Mouse (Mus musculus) R1 (cell line): ENCODE data around the gene 4930505A04Rik.
A peak's percentile ranks its signal among the peaks of the same experiment; 100 is the strongest.

Experiments used
- DNase-seq: peaks from one replicate; pipeline ENCODE4 v3.0.0-alpha.2; 2018; ENCODE audit warnings: low read depth, low spot score

4930505A04Rik gene

GRCm38 (mm10) chr11:30471751-30472593 lies at the start of gene 4930505A04Rik:
4930505A04Rik (minus strand) TSS chr11:30471827.
- DNase-seq: peak; percentile 99

DNA sequence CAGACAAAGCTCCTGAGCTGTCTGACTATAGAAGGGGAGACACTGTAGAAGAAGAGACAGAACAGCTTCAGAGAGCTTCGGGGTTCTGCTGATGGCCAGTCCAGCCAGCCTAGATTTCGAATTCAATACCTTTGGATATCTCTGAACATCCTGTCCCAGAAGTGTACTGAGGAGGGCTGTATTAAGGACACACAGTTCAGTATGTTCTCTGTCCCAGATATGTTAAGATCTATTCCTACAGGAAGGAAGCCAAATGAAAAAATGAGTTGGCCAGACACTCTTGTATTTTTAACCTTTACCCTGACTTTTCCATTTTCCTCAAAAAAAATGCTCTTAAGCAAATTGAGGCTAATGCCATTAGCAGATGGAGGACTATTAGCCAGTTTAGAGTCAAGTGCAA lies 45.5 kb upstream of the 4930505A04Rik start:
- no peak for DNase-seq

- DNase-seq: no peak
Measured at GRCm38 (mm10) chr11:30508178-30508577, 36.6 kb upstream of the 4930505A04Rik start.

- DNase-seq: peak; percentile 83
Measured at GRCm38 (mm10) chr11:30498738-30499355, 27.2 kb upstream of the 4930505A04Rik start.

DNA sequence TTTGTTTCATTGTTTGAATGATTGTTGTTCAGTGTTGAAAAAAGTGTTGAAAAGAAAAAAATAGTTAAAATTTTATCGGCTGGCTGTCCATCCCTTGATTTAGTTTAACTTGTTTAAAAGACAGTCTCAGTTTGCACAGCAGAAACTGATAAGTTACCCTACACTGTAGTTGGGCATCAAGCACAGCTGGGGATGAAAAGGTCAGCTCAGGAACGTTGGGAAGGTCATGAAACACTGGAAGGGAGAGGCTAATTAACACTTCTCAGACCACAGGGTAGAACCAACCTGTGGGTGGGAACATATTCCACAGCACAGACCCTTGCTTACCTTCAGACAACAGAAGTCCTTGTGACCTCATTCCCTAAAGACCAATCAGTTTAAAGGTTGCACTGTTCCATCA lies 25.5 kb upstream of the 4930505A04Rik start:
- peak; percentile 64 for DNase-seq

DNA sequence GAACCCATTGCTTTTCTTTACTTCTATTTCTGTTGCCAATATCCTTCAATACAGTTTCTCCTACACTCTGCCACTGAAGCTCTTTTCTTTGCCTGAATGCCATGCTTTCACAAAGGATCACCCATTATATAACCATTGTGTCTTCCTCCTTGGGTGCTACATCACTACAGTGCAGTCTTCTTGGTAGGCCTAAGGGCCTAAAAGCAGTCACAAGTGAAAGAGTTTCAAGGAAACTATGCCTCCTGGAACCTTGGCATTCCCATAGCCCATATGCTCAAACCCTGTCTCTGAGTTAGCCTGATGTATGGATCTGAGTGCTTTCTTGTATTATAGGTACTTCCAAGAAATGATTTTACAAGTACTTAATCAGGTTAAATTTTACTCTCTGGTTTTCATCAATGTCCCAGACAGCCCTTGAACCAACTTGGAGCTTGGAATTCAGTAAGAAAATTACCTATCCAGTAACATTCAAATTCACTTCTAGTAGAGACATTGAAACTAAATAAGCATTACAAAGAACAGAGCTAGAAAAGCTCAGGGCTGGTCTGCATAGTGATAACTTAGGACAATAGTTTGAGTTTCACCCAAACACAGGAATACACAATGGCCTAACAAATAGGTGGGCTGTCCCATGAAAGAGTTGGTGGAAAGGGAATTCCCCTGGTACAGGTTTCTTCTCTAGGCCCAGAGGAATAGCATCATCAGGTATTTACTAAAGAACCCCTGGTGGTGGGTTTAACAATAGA lies 20.1 kb upstream of the 4930505A04Rik start:
- DNase-seq: peak; percentile 99

DNA sequence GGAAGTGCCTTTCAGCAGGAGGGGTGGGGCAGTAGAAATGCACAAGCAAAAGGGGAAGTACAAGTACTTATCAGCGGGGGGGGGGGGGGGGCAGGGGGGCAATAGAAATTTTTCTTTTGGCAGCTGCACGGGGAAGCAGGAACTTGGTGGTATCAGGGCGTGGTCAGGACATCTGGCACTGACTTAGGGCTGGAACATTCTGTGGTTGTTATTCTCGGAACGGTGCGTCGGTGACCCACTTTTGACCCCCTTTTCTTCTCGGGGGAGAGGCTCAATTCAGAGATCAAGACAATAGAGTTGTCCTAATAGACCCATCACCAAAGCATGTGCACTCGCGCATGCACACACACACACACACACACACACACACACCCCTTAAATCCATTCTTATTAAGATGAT lies 16.6 kb upstream of the 4930505A04Rik start:
- peak; percentile 92 for DNase-seq

GRCm38 (mm10) chr11:30483286-30483685 lies 11.7 kb upstream of the 4930505A04Rik start:
- DNase-seq: peak; percentile 63

GRCm38 (mm10) chr11:30471187-30471586 lies 440 bp downstream of the 4930505A04Rik start:
- no peak for DNase-seq

GRCm38 (mm10) chr11:30454331-30454730 lies 17.3 kb downstream of the 4930505A04Rik start:
- DNase-seq: no peak

GRCm38 (mm10) chr11:30448126-30448525 lies 23.5 kb downstream of the 4930505A04Rik start:
- DNase-seq: no peak

- no peak for DNase-seq
Measured at GRCm38 (mm10) chr11:30447561-30447960, 24.1 kb downstream of the 4930505A04Rik start.

DNA sequence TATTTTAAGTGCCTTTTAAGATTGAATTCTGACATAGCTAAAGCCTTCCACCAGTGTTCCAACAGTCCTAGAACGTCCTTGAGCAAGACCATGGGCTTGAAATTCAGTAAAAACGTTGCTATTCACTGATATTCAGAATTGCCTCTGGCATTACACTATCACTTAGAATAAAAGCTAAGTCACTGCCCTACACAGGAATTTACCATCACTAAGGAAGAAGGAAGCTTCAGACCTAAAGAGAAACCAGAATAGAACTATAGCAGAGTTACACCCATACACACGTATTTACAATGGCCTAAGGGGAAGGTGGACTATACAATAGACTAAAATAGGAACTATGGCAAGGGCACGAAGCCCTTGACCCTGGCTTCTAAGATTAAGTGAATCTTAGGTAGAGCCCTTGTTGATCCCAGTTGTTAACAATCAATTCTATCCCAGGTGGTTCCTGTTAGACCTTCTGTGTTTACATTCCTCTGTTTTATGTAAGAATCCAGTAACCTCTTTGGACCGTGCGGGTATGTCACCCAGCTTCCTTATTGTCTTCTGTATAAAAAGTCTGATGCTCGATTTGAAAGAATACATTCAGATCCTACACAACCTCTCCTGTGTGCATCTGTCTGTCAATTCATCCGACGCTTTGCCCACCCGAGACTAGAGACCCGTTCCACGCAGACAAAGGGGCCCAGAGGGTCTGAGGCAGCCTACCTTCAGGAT lies 27.3 kb downstream of the 4930505A04Rik start:
- peak; percentile 85 for DNase-seq

DNA sequence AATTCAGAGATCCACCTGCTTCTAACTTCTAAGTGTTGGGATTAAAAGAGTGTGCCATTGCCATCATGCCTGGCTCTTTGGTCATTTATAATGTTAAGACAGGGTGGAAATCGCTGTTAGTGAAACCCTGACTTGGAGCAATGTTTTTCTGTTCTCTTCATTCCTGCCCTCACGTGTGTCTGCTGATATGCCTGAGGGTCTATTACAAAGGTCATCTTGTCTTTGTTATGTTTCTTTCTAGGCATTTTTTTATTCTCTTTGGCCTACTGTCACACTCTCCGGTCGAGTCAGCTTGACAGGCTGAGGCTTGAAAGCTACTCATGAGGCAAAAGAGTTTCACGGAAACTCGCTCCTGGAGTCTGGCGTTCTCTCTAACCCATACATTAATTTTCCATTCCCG lies 27.9 kb downstream of the 4930505A04Rik start:
- peak; percentile 61 for DNase-seq

DNA sequence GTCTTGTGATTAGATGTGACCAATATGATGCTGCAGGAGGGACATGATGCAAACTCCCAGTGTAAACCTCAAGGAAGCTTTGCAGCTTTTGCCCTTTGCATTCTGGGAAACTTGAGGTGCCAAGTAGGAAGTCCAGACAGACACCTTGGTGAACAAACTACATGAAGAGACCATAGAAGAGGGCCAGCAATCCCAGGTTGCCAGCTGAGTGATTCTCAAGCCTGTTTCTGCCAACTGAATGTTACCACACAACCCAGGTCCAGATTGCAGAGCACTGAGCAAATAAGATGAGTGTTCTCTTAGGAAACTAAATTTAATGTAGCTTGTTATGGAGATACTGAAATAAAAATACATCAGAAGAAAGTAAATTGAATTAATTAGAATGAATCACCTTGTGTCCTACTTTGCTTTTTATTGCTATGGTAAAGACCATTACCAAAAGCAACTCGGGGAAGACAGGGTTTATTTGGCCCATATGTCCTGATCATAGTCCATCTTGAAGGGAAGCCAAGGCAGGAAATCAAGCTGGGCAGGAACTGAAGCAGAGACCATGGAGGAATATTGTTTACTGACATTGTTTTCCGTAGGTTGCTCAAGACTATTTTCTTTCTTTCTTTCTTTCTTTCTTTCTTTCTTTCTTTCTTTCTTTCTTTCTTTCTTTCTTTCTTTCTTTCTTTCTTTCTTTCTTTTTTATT lies 38.2 kb downstream of the 4930505A04Rik start:
- DNase-seq: no peak

- DNase-seq: peak; percentile 56
Measured at GRCm38 (mm10) chr11:30405581-30405980, 66.0 kb downstream of the 4930505A04Rik start.

DNA sequence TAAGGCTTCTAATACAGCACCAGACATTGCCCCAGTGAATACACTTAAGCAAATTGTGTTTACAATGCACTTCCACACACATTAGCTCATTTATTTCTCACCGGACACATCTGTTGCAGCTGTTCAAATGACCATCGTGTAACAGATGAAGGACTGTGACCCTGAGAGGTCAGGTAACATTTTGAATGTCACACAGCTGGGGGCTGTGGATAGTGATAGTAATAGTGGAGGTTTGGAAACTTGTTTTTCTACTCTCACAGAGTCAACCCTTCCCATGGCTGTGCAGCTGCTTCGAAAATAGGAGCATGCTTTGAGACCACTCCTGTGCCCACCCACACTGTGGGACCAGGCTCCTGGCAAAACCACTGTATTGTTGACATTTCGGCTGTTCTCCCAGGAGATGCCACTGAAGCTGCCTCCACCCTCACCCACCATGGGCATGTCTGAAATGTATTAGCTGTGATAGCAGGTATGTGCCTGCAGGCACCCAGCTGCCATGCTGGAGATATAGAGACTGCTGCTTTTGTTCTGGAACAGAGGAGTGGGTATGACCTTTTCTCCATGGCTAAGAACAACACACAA lies 66.9 kb downstream of the 4930505A04Rik start:
- DNase-seq: no peak

GRCm38 (mm10) chr11:30394351-30394750 lies 77.3 kb downstream of the 4930505A04Rik start:
- DNase-seq: no peak

DNA sequence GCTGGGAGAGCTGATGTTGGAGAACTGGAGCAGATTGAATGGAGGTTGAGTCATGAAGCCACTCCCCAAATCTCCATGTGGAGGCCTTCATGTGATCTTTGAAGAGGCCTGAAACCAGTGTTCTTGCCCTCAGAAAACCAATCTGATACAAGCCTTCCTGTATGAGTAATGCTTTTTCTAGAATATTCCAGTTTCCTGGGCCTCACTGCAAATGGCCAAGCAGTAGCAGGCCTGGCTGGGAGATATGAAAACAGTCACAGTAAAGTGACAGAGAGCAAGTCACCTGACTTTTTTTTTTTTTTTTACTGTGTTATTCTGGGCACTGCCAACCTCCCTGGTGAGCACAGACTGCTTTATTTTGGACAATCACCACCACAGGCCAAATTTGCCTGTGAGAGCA lies 88.6 kb downstream of the 4930505A04Rik start:
- DNase-seq: no peak
